Mouse (Mus musculus) cerebellum, postnatal 10 days (tissue): Measurements from ENCODE around the gene Psd4.

Experiments used
- DNase-seq, 2 experiments: peaks; one replicate each; pipeline ENCODE4 v3.0.0; 2021; ENCODE audit warnings: mixed read lengths in 2 of 2

The Psd4 gene

GRCm38 (mm10) chr2:24440056-24440455 lies 72.7 kb downstream of the Psd4 start:
- DNase-seq: no peak

- no peak for DNase-seq
These were observed 74.5 kb downstream of the Psd4 start for GRCm38 (mm10) chr2:24441899-24442298.

- DNase-seq: no peak
These were observed 75.0 kb downstream of the Psd4 start for GRCm38 (mm10) chr2:24442303-24442925.

- DNase-seq: no peak
These were observed 75.9 kb downstream of the Psd4 start for GRCm38 (mm10) chr2:24443256-24443790.

- no peak for DNase-seq
These were observed 81.7 kb downstream of the Psd4 start for GRCm38 (mm10) chr2:24449111-24449510.

GRCm38 (mm10) chr2:24453206-24453605 lies 85.8 kb downstream of the Psd4 start:
- DNase-seq: no peak

- DNase-seq: no peak
These were observed 87.1 kb downstream of the Psd4 start for GRCm38 (mm10) chr2:24454429-24455011.

GRCm38 (mm10) chr2:24455057-24455855 lies 87.9 kb downstream of the Psd4 start:
- no peak for DNase-seq

- no peak for DNase-seq
These were observed 89.5 kb downstream of the Psd4 start for GRCm38 (mm10) chr2:24456841-24457240.

GRCm38 (mm10) chr2:24460112-24460807 lies 92.9 kb downstream of the Psd4 start:
- DNase-seq: no peak

- no peak for DNase-seq
These were observed 93.4 kb downstream of the Psd4 start for GRCm38 (mm10) chr2:24460808-24461127.
